Mouse (Mus musculus) thymus, postnatal 10 days (tissue): ENCODE results near the gene Neurl1b.

ENCODE experiments used
- DNase-seq, 2 experiments: peaks; one replicate each; pipeline ENCODE4 v3.0.0; 2021; ENCODE audit warnings: low spot score in 2 of 2

Gene Neurl1b

GRCm38 (mm10) chr17:26414523-26415354, at the start of gene Neurl1b:
Gene Neurl1b, plus strand, starts transcription at chr17:26414829.
- DNase-seq, result peak; percentile 44 to 69

GRCm38 (mm10) chr17:26366792-26367191, 47.8 kb upstream of the Neurl1b start:
- DNase-seq, result no peak

- DNase-seq, result no peak
These were observed 46.2 kb upstream of the Neurl1b start for GRCm38 (mm10) chr17:26368336-26368992.

- DNase-seq, result peak in 1 of 2 experiments; percentile 68
These were observed 43.9 kb upstream of the Neurl1b start for GRCm38 (mm10) chr17:26370521-26371245.

GRCm38 (mm10) chr17:26371246-26371535, 43.4 kb upstream of the Neurl1b start:
- DNase-seq, result no peak

- no peak for DNase-seq
These were observed 41.4 kb upstream of the Neurl1b start for GRCm38 (mm10) chr17:26373211-26373610.

GRCm38 (mm10) chr17:26376416-26376815, 38.2 kb upstream of the Neurl1b start:
- no peak for DNase-seq

- no peak for DNase-seq
These were observed 37.5 kb upstream of the Neurl1b start for GRCm38 (mm10) chr17:26376994-26377744.

- no peak for DNase-seq
These were observed 34.2 kb upstream of the Neurl1b start for GRCm38 (mm10) chr17:26380280-26380985.

- no peak for DNase-seq
These were observed 33.6 kb upstream of the Neurl1b start for GRCm38 (mm10) chr17:26380986-26381446.

- DNase-seq, result peak in 1 of 2 experiments; percentile 29
These were observed 33.0 kb upstream of the Neurl1b start for GRCm38 (mm10) chr17:26381613-26382012.

GRCm38 (mm10) chr17:26382176-26382575, 32.5 kb upstream of the Neurl1b start:
- DNase-seq, result no peak

- no peak for DNase-seq
These were observed 31.9 kb upstream of the Neurl1b start for GRCm38 (mm10) chr17:26382687-26383086.

GRCm38 (mm10) chr17:26384111-26384510, 30.5 kb upstream of the Neurl1b start:
- DNase-seq, result no peak

GRCm38 (mm10) chr17:26385252-26386130, 29.1 kb upstream of the Neurl1b start:
- no peak for DNase-seq

GRCm38 (mm10) chr17:26386131-26386481, 28.5 kb upstream of the Neurl1b start:
- no peak for DNase-seq

GRCm38 (mm10) chr17:26388106-26388505, 26.5 kb upstream of the Neurl1b start:
- DNase-seq, result no peak

- DNase-seq, result no peak
These were observed 25.4 kb upstream of the Neurl1b start for GRCm38 (mm10) chr17:26389241-26389640.

GRCm38 (mm10) chr17:26390666-26391065, 24.0 kb upstream of the Neurl1b start:
- peak; percentile 49 to 53 for DNase-seq

- no peak for DNase-seq
These were observed 22.3 kb upstream of the Neurl1b start for GRCm38 (mm10) chr17:26392355-26392754.
